Mouse (Mus musculus) hindbrain, embryonic 12.5 days (tissue): ENCODE measurements around the gene Slc7a1. TPM values are rescaled to one million over a fixed set of nuclear protein-coding genes. Genes with fewer than 3 reads are reported as not detected.

Experiments
- ATAC-seq: fragments of 200-750 bp; cut with Nextera tagmentation; 2 replicates; pipeline ENCODE4 v1.8.0; 2017; ENCODE audit warnings: moderate TSS enrichment; ENCODE audit not compliant: low FRiP score
- H3K27ac ChIP-seq: fragments of 300-500 bp; sonication (generic); 2 replicates; pipeline ENCODE4 v1.5.1; 2016; ENCODE audit warnings: mild to moderate bottlenecking
- H3K27me3 ChIP-seq: fragments of 300-500 bp; sonication (generic); 2 replicates; pipeline ENCODE4 v1.6.1; 2016; ENCODE audit warnings: mild to moderate bottlenecking
- H3K36me3 ChIP-seq: fragments of 300-500 bp; sonication (generic); 2 replicates; pipeline ENCODE4 v1.6.1; 2016; ENCODE audit warnings: mild to moderate bottlenecking
- H3K4me1 ChIP-seq: fragments of 300-500 bp; sonication (generic); 2 replicates; pipeline ENCODE4 v1.6.1; 2016
- H3K4me2 ChIP-seq: fragments of 300-500 bp; sonication (generic); replicated peaks from 2 replicates; pipeline ENCODE4 v1.6.1; 2016; ENCODE audit warnings: mild to moderate bottlenecking
- H3K4me3 ChIP-seq: fragments of 300-500 bp; sonication (generic); 2 replicates; pipeline ENCODE4 v1.5.1; 2016; ENCODE audit warnings: mild to moderate bottlenecking
- H3K9ac ChIP-seq: fragments of 300-500 bp; sonication (generic); 2 replicates; pipeline ENCODE4 v1.6.1; 2016; ENCODE audit warnings: mild to moderate bottlenecking, moderate library complexity
- H3K9me3 ChIP-seq: fragments of 300-500 bp; sonication (generic); replicated peaks from 2 replicates; pipeline ENCODE4 v1.6.1; 2016; ENCODE audit warnings: mild to moderate bottlenecking
- WGBS: fragments of 180-500 bp; shearing (Covaris S2); methylation state at CpG from one replicate; pipeline ENCODE4 v1.1.7; 2016; 5-methylcytosine and 5-hydroxymethylcytosine counted together
- polyA plus RNA-seq: library from polyadenylated mRNA; unstranded; fragments of >200 nt; fragmentation: Nextera tagmentation; extraction: Ambion mirVana; gene quantifications from 2 replicates; pipeline ENCODE4 v1.2.1, GENCODE M21; 2016

Slc7a1 gene
- polyA plus RNA-seq, 1 experiment from 2014 or later: 15.4 TPM

DNA sequence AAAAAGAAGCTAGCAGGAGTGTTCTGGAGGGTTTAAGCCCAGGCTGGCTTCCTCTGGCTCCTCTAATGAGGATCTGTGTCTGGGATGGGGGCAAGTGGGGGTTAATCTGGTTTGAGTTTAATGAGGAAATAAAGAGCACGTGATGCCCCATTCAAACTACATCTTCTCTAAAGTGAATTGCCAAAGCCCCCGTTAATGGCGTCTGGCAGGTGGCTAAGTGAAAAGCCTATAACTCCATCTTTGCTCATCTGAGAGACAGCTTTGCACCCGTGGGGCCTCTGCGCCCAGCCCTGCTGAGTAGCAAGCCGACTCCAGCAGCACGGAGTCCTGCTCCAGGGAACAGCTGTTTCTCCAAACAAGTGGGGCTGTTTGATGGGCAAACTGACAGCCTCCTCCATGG lies 109.8 kb downstream of the Slc7a1 start:
- WGBS: 64% methylated on average over 7 of the region's 7 CpGs

DNA sequence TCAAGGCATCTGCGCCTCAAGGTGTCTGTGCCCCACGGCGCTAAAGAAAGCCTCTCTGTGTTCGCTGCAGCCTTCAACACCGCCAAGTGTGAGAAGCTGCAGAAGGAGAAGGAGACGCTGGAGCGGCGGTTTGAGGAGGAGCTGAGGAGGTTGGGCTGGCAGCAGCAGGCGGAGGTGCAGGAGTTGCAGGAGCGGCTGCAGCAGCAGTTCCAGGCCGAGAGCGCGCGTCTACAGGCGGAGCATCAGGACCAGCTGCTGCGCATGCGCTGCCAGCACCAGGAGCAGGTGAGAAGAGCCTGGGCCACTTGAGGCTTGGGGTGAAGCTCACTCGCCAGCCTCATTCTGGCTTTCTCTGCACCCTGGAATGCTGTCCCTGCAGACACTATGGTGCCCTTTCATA lies 110.9 kb downstream of the Slc7a1 start:
- no peaks in the 10 kb centered on the region for H3K36me3 ChIP-seq
- H3K27me3 ChIP-seq: no peaks in the 10 kb centered on the region
- H3K9me3 ChIP-seq: no peaks in the 10 kb centered on the region
- no peak overlapping the region for H3K4me3 ChIP-seq
- no peak overlapping the region for H3K9ac ChIP-seq
- H3K27ac ChIP-seq: no peak overlapping the region
- WGBS: 77% methylated on average over 18 of the region's 18 CpGs
- no peak overlapping the region for H3K4me2 ChIP-seq
- H3K4me1 ChIP-seq: no peaks in the 10 kb centered on the region
- ATAC-seq: no peak

More for the DNA sequence above, 109.8 kb downstream of the Slc7a1 start:
- no peak overlapping the region for H3K27ac ChIP-seq
- no peaks in the 10 kb centered on the region for H3K4me1 ChIP-seq
- no peak overlapping the region for H3K4me3 ChIP-seq
- no peaks in the 10 kb centered on the region for H3K27me3 ChIP-seq
- no peak for ATAC-seq
- no peak overlapping the region for H3K4me2 ChIP-seq
- no peaks in the 10 kb centered on the region for H3K36me3 ChIP-seq
- no peak overlapping the region for H3K9ac ChIP-seq
- no peaks in the 10 kb centered on the region for H3K9me3 ChIP-seq

DNA sequence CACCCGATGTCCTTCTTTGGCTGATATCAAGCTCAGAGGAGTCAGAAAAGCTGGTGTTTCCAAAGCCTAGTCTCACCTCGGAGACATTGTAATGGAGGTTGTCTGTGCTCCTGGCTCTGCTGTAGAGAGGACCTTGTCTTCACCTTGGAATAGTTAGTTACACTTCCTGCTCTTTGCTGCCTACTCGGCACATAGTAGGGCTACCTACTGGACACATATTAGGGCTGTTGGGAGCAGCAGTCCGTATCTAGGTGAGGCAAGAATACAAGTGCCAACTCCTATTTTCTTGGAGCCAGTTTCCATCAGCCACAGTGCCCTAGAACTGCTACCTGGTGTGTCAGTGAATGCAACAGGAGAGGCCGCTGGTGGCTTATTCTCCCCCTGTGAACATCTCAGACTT lies 112.2 kb downstream of the Slc7a1 start:
- Histone ChIP-seq H3K36me3 (no peaks in the 10 kb centered on the region), H3K9ac (no peak overlapping the region), H3K4me2 (no peak overlapping the region), H3K27me3 (no peaks in the 10 kb centered on the region), H3K27ac (no peak overlapping the region), H3K4me1 (no peaks in the 10 kb centered on the region), H3K4me3 (no peak overlapping the region), H3K9me3 (no peaks in the 10 kb centered on the region)
- 95% methylated on average over 5 of the region's 5 CpGs for WGBS
- no peak for ATAC-seq

DNA sequence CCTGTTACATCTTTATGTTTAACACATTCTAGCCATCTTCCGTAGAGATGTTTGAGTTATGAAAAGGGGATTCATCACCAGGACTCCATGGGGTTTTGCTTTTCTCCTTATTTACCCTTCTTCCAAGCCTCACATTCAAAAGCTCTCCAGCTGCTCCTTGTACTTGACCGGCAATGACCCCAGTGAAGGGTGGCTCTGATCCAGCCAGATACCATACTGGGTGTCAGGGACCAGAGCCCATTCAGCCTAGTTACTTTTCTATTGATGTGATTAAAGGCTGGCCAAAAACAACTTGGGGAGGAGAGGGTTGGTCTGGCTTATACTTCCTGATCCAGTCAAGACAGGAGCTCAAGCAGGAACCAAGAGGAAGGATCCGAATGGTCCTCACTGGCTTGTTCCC lies 116.1 kb downstream of the Slc7a1 start:
- 88% methylated on average over 3 of the region's 3 CpGs for WGBS
- no peaks in the 10 kb centered on the region for H3K27me3 ChIP-seq

GRCm38 (mm10) chr5:148283177-148283576 lies 116.5 kb downstream of the Slc7a1 start:
- Histone ChIP-seq H3K4me1 (no peaks in the 10 kb centered on the region), H3K27me3 (no peaks in the 10 kb centered on the region), H3K4me2 (no peak overlapping the region), H3K9me3 (no peaks in the 10 kb centered on the region), H3K27ac (no peak overlapping the region), H3K9ac (no peak overlapping the region), H3K4me3 (no peak overlapping the region), H3K36me3 (no peaks in the 10 kb centered on the region)
- ATAC-seq: no peak
- 81% methylated on average over 2 of the region's 2 CpGs for WGBS

More for the DNA sequence above, 116.1 kb downstream of the Slc7a1 start:
- no peaks in the 10 kb centered on the region for H3K4me1 ChIP-seq
- ATAC-seq: no peak
- no peak overlapping the region for H3K4me3 ChIP-seq
- H3K9me3 ChIP-seq: no peaks in the 10 kb centered on the region
- no peak overlapping the region for H3K4me2 ChIP-seq
- no peaks in the 10 kb centered on the region for H3K36me3 ChIP-seq
- H3K27ac ChIP-seq: no peak overlapping the region
- H3K9ac ChIP-seq: no peak overlapping the region

DNA sequence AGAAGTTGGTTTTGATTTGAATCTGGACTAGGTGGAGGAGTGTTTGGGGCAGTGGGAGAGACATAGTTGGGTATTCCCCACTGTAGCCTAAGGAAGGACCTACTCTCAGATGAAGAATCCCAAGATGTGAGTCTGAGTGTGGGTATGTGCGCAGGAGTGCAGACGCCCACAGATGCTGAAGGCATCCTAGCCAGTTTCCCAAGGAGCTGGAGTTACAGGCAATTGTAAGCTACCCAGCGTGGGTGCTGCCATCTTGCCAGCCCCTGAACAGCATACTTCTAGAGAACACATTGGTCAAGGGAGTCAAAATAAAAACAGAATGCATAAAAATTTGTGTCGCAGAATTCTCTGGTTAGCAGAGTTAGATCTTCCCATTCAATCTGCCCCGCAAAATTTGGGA lies 117.1 kb downstream of the Slc7a1 start:
- H3K9me3 ChIP-seq: no peaks in the 10 kb centered on the region
- H3K4me1 ChIP-seq: no peaks in the 10 kb centered on the region
- no peak overlapping the region for H3K4me2 ChIP-seq
- WGBS: 93% methylated on average over 5 of the region's 5 CpGs
- H3K4me3 ChIP-seq: no peak overlapping the region
- ATAC-seq: no peak
- H3K27me3 ChIP-seq: no peaks in the 10 kb centered on the region
- no peaks in the 10 kb centered on the region for H3K36me3 ChIP-seq
- H3K9ac ChIP-seq: no peak overlapping the region
- no peak overlapping the region for H3K27ac ChIP-seq

GRCm38 (mm10) chr5:148282093-148282492 lies 117.6 kb downstream of the Slc7a1 start:
- H3K4me3 ChIP-seq: no peak overlapping the region
- no peaks in the 10 kb centered on the region for H3K9me3 ChIP-seq
- 86% methylated on average over 6 of the region's 6 CpGs for WGBS
- no peak overlapping the region for H3K4me2 ChIP-seq
- no peak for ATAC-seq
- H3K27ac ChIP-seq: no peak overlapping the region
- H3K27me3 ChIP-seq: no peaks in the 10 kb centered on the region
- H3K4me1 ChIP-seq: no peaks in the 10 kb centered on the region
- no peak overlapping the region for H3K9ac ChIP-seq
- H3K36me3 ChIP-seq: no peaks in the 10 kb centered on the region

DNA sequence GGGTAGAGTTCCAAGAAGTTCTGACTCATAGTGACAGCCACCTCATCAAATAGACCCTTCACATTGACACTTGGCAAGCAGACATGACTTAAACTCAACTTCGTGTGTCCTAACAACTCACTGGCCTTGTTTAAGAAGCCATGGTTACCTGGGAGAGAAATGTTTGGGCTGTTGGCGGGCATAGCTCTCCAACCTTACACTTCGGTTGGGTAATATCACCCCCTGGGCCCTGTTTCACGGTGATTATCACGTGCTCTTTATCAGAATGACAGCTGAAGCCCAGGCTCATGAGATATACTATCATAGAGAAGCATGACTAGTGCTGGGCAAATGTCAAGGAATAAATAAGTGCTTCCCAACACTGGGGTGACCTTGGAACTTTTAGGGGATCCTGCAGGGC lies 119.4 kb downstream of the Slc7a1 start:
- Histone ChIP-seq H3K27ac (no peak overlapping the region), H3K9me3 (no peaks in the 10 kb centered on the region), H3K4me3 (no peak overlapping the region), H3K9ac (no peak overlapping the region), H3K27me3 (no peaks in the 10 kb centered on the region), H3K4me2 (no peak overlapping the region), H3K36me3 (no peaks in the 10 kb centered on the region), H3K4me1 (no peaks in the 10 kb centered on the region)
- no peak for ATAC-seq
- WGBS: 87% methylated on average over 5 of the region's 5 CpGs

DNA sequence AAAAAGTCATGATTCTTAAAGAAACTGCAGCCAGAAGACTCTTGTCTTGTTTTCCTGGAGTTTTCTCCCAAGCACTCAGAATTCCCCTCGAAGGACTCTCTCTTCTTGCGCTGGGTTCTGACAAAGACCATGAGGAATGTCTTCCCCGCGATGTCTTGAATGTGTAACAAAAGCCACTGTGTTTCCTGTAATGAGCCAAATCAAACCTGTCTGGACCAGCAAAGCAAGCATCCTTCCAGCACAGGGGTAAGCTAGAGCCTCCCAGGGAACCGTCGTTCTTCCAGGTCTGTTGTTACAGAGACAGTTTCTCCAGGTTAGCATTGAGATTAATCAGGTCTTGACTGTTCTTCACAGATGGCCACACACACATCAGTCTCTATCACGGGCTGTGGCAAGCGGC lies 121.5 kb downstream of the Slc7a1 start:
- H3K4me3 ChIP-seq: no peak overlapping the region
- ATAC-seq: no peak
- H3K27ac ChIP-seq: no peak overlapping the region
- 84% methylated on average over 8 of the region's 8 CpGs for WGBS
- no peak overlapping the region for H3K4me2 ChIP-seq
- no peaks in the 10 kb centered on the region for H3K4me1 ChIP-seq
- no peak overlapping the region for H3K9ac ChIP-seq
- H3K9me3 ChIP-seq: no peaks in the 10 kb centered on the region
- no peaks in the 10 kb centered on the region for H3K36me3 ChIP-seq
- H3K27me3 ChIP-seq: no peaks in the 10 kb centered on the region

Other genes with a start within 250 kb of the Slc7a1 start
- 93.4 and 107 TPM in 2 replicates for gene Ubl3, start 152.9 kb upstream of the Slc7a1 start, polyA plus RNA-seq